Mouse (Mus musculus): ENCODE data around the gene Gan. TPM values are rescaled to one million over a fixed set of nuclear protein-coding genes. Genes with fewer than 3 reads are reported as not detected.

Gene Gan
- polyA plus RNA-seq, 1 experiment from 2014 or later = 2.1 TPM

- Histone ChIP-seq H3K9ac (no peak overlapping the region), H3K27me3 (replicated peaks) (no peaks in the 10 kb centered on the region), H3K4me1 (replicated peaks) (0 out of 2 replicates have a peak, but pooled peaks cover 4% of the 10 kb centered on the region), H3K36me3 (no peaks in the 10 kb centered on the region), H3K4me2 (replicated peaks) (no peak overlapping the region), H3K4me3 (replicated peaks) (no peak overlapping the region), H3K9me3 (no peaks in the 10 kb centered on the region), H3K27ac (no peak overlapping the region)
- no peak for ATAC-seq
- 92% methylated on average over 3 of the region's 3 CpGs for WGBS
Measured at GRCm38 (mm10) chr8:117125854-117126253, 32.1 kb upstream of the Gan start.

GRCm38 (mm10) chr8:117126411-117126810, 31.5 kb upstream of the Gan start:
- H3K27ac ChIP-seq = no peak overlapping the region
- no peaks in the 10 kb centered on the region for H3K36me3 ChIP-seq
- 96% methylated on average over 3 of the region's 3 CpGs for WGBS
- H3K9me3 ChIP-seq = no peaks in the 10 kb centered on the region
- H3K4me3 ChIP-seq (replicated peaks) = no peak overlapping the region
- no peak overlapping the region for H3K9ac ChIP-seq
- H3K4me1 ChIP-seq (replicated peaks) = 0 out of 2 replicates have a peak, but pooled peaks cover 3% of the 10 kb centered on the region
- no peak for ATAC-seq
- H3K4me2 ChIP-seq (replicated peaks) = no peak overlapping the region
- no peaks in the 10 kb centered on the region for H3K27me3 ChIP-seq (replicated peaks)

- no peaks in the 10 kb centered on the region for H3K27me3 ChIP-seq (replicated peaks)
- H3K9me3 ChIP-seq = no peaks in the 10 kb centered on the region
Measured at GRCm38 (mm10) chr8:117127063-117127462, 30.9 kb upstream of the Gan start.

GRCm38 (mm10) chr8:117133702-117134101, 24.2 kb upstream of the Gan start:
- no peak overlapping the region for H3K27ac ChIP-seq
- H3K27me3 ChIP-seq (replicated peaks) = no peaks in the 10 kb centered on the region
- H3K4me3 ChIP-seq (replicated peaks) = no peak overlapping the region
- H3K4me1 ChIP-seq (replicated peaks) = 0 out of 2 replicates have a peak, but pooled peaks cover 2% of the 10 kb centered on the region
- WGBS = 83% methylated on average over 3 of the region's 3 CpGs
- no peak overlapping the region for H3K9ac ChIP-seq
- no peaks in the 10 kb centered on the region for H3K9me3 ChIP-seq
- no peaks in the 10 kb centered on the region for H3K36me3 ChIP-seq
- ATAC-seq = no peak
- H3K4me2 ChIP-seq (replicated peaks) = no peak overlapping the region

More at GRCm38 (mm10) chr8:117127063-117127462, 30.9 kb upstream of the Gan start:
- WGBS = 84% methylated on average over 8 of the region's 8 CpGs
- Histone ChIP-seq H3K36me3 (no peaks in the 10 kb centered on the region), H3K4me3 (replicated peaks) (no peak overlapping the region), H3K4me1 (replicated peaks) (0 out of 2 replicates have a peak, but pooled peaks cover 2% of the 10 kb centered on the region), H3K4me2 (replicated peaks) (no peak overlapping the region), H3K9ac (no peak overlapping the region), H3K27ac (no peak overlapping the region)
- no peak for ATAC-seq

- 0 out of 2 replicates have a peak, but pooled peaks cover 2% of the 10 kb centered on the region for H3K4me1 ChIP-seq (replicated peaks)
- no peak overlapping the region for H3K4me3 ChIP-seq (replicated peaks)
- H3K9ac ChIP-seq = no peak overlapping the region
- H3K9me3 ChIP-seq = no peaks in the 10 kb centered on the region
- WGBS = 31% methylated on average over 4 of the region's 4 CpGs
- H3K4me2 ChIP-seq (replicated peaks) = no peak overlapping the region
- no peak for ATAC-seq
- H3K36me3 ChIP-seq = no peaks in the 10 kb centered on the region
- H3K27ac ChIP-seq = no peak overlapping the region
- no peaks in the 10 kb centered on the region for H3K27me3 ChIP-seq (replicated peaks)
Measured at GRCm38 (mm10) chr8:117136351-117136750, 21.6 kb upstream of the Gan start.

GRCm38 (mm10) chr8:117136763-117137162, 21.2 kb upstream of the Gan start:
- H3K27ac ChIP-seq = no peak overlapping the region
- no peaks in the 10 kb centered on the region for H3K27me3 ChIP-seq (replicated peaks)
- H3K4me1 ChIP-seq (replicated peaks) = no peaks in the 10 kb centered on the region
- H3K4me3 ChIP-seq (replicated peaks) = no peak overlapping the region
- no peaks in the 10 kb centered on the region for H3K9me3 ChIP-seq
- no peaks in the 10 kb centered on the region for H3K36me3 ChIP-seq
- WGBS = 59% methylated on average over 2 of the region's 2 CpGs
- ATAC-seq = peak; percentile 34; the same call in 1 of the 2 replicates
- H3K9ac ChIP-seq = no peak overlapping the region
- no peak overlapping the region for H3K4me2 ChIP-seq (replicated peaks)

- WGBS = 32% methylated on average over 11 of the region's 11 CpGs
- H3K9me3 ChIP-seq = no peaks in the 10 kb centered on the region
- no peaks in the 10 kb centered on the region for H3K27me3 ChIP-seq (replicated peaks)
- no peaks in the 10 kb centered on the region for H3K36me3 ChIP-seq
- H3K4me3 ChIP-seq (replicated peaks) = no peak overlapping the region
- H3K4me2 ChIP-seq (replicated peaks) = 0 out of 2 replicates have a peak overlapping the region, but pooled peaks have one; percentile 5
- no peak overlapping the region for H3K9ac ChIP-seq
- H3K4me1 ChIP-seq (replicated peaks) = no peaks in the 10 kb centered on the region
- H3K27ac ChIP-seq = no peak overlapping the region
- ATAC-seq = peak; percentile 39
Measured at GRCm38 (mm10) chr8:117137357-117137756, 20.6 kb upstream of the Gan start.

GRCm38 (mm10) chr8:117148520-117148919, 9.4 kb upstream of the Gan start:
- Histone ChIP-seq H3K9me3 (no peaks in the 10 kb centered on the region), H3K9ac (no peak overlapping the region), H3K4me1 (replicated peaks) (no peaks in the 10 kb centered on the region), H3K4me3 (replicated peaks) (no peak overlapping the region), H3K27me3 (replicated peaks) (no peaks in the 10 kb centered on the region), H3K36me3 (no peaks in the 10 kb centered on the region), H3K27ac (no peak overlapping the region), H3K4me2 (replicated peaks) (no peak overlapping the region)
- WGBS = 93% methylated on average over 6 of the region's 6 CpGs
- ATAC-seq = no peak

GRCm38 (mm10) chr8:117156149-117156548, 1.8 kb upstream of the Gan start:
- H3K4me3 ChIP-seq (replicated peaks) = no peak overlapping the region
- H3K9me3 ChIP-seq = no peaks in the 10 kb centered on the region
- WGBS = 79% methylated on average over 4 of the region's 4 CpGs
- H3K27me3 ChIP-seq (replicated peaks) = no peaks in the 10 kb centered on the region
- no peaks in the 10 kb centered on the region for H3K36me3 ChIP-seq
- peaks cover 18% of the 10 kb centered on the region for H3K4me1 ChIP-seq (replicated peaks)
- H3K4me2 ChIP-seq (replicated peaks) = peak overlapping the region; percentile 26; the same call in 1 of the 2 replicates
- no peak overlapping the region for H3K9ac ChIP-seq
- no peak for ATAC-seq
- H3K27ac ChIP-seq = no peak overlapping the region

- Histone ChIP-seq H3K27me3 (replicated peaks) (no peaks in the 10 kb centered on the region), H3K4me2 (replicated peaks) (peak overlapping the region; percentile 79), H3K9ac (peak overlapping the region; percentile 96), H3K27ac (peak overlapping the region; percentile 69), H3K4me1 (replicated peaks) (peaks cover 18% of the 10 kb centered on the region), H3K36me3 (no peaks in the 10 kb centered on the region), H3K9me3 (no peaks in the 10 kb centered on the region), H3K4me3 (replicated peaks) (peak overlapping the region; percentile 100)
- peak; percentile 21 for ATAC-seq
- 9% methylated on average over 33 of the region's 33 CpGs for WGBS
Measured at GRCm38 (mm10) chr8:117156866-117157768, 818 bp upstream of the Gan start.

GRCm38 (mm10) chr8:117157769-117158091, 205 bp upstream of the Gan start:
- peak overlapping the region; percentile 96 for H3K9ac ChIP-seq
- no peaks in the 10 kb centered on the region for H3K27me3 ChIP-seq (replicated peaks)
- H3K4me3 ChIP-seq (replicated peaks) = peak overlapping the region; percentile 100
- peak overlapping the region; percentile 88 for H3K27ac ChIP-seq
- peak; percentile 97 for ATAC-seq
- H3K36me3 ChIP-seq = no peaks in the 10 kb centered on the region
- no peaks in the 10 kb centered on the region for H3K9me3 ChIP-seq
- WGBS = under 1% methylated on average over 45 of the region's 45 CpGs
- H3K4me1 ChIP-seq (replicated peaks) = peaks cover 18% of the 10 kb centered on the region
- peak overlapping the region; percentile 79 for H3K4me2 ChIP-seq (replicated peaks)

GRCm38 (mm10) chr8:117159031-117159430, 1.1 kb downstream of the Gan start:
- Histone ChIP-seq H3K36me3 (no peaks in the 10 kb centered on the region), H3K4me3 (replicated peaks) (peak overlapping the region; percentile 100), H3K9ac (peak overlapping the region; percentile 96; the same call in 1 of the 2 replicates), H3K9me3 (no peaks in the 10 kb centered on the region), H3K4me1 (replicated peaks) (peaks cover 18% of the 10 kb centered on the region), H3K27ac (no peak overlapping the region), H3K4me2 (replicated peaks) (peak overlapping the region; percentile 79), H3K27me3 (replicated peaks) (no peaks in the 10 kb centered on the region)
- 54% methylated on average over 5 of the region's 5 CpGs for WGBS
- no peak for ATAC-seq

Data from intestine, embryonic 15.5 days (tissue).